Mouse (Mus musculus) intestine, postnatal 0 days (tissue): ENCODE results near the gene Gm48551. TPM values are rescaled to one million over a fixed set of nuclear protein-coding genes. Genes with fewer than 3 reads are reported as not detected.

ENCODE experiments used
- ATAC-seq: fragments of 200-750 bp; cut with Nextera tagmentation; 2 replicates; pipeline ENCODE4 v1.8.0; 2017; ENCODE audit warnings: mild to moderate bottlenecking, moderate TSS enrichment, moderate library complexity
- H3K27ac ChIP-seq: fragments of 300-500 bp; sonication (generic); 2 replicates; pipeline ENCODE4 v1.5.1; 2014; ENCODE audit warnings: mild to moderate bottlenecking, low read depth, low read length, moderate library complexity
- H3K27me3 ChIP-seq: fragments of 300-500 bp; sonication (generic); replicated peaks from 2 replicates; pipeline ENCODE4 v1.6.1; 2014; ENCODE audit warnings: low read length, mixed read lengths; ENCODE audit not compliant: control insufficient read depth, insufficient read depth
- H3K36me3 ChIP-seq: fragments of 300-500 bp; sonication (generic); 2 replicates; pipeline ENCODE4 v1.6.1; 2014; ENCODE audit warnings: mild to moderate bottlenecking, moderate library complexity; ENCODE audit not compliant: control insufficient read depth, insufficient read depth
- H3K4me1 ChIP-seq: fragments of 300-500 bp; sonication (generic); replicated peaks from 2 replicates; pipeline ENCODE4 v1.6.1; 2014; ENCODE audit warnings: antibody characterized with exemption, low read length, mixed read lengths; ENCODE audit not compliant: control insufficient read depth, insufficient read depth
- H3K4me2 ChIP-seq: fragments of 300-500 bp; sonication (generic); replicated peaks from 2 replicates; pipeline ENCODE4 v1.6.1; 2014; ENCODE audit warnings: low read depth, mild to moderate bottlenecking, moderate library complexity
- H3K4me3 ChIP-seq: fragments of 300-500 bp; sonication (generic); 2 replicates; pipeline ENCODE4 v1.5.1; 2014; ENCODE audit warnings: low read depth, low read length
- H3K9ac ChIP-seq: fragments of 300-500 bp; sonication (generic); 2 replicates; pipeline ENCODE4 v1.6.1; 2014; ENCODE audit warnings: mild to moderate bottlenecking, low read depth, low read length
- H3K9me3 ChIP-seq: fragments of 300-500 bp; sonication (generic); 2 replicates; pipeline ENCODE4 v1.6.1; 2016; ENCODE audit warnings: mixed run types; ENCODE audit not compliant: control insufficient read depth
- CTCF ChIP-seq: sonication (generic); IDR thresholded peaks from 2 replicates; pipeline ENCODE4 v1.5.1; 2016; ENCODE audit warnings: low read depth, mild to moderate bottlenecking, control low read depth, antibody characterized with exemption, moderate library complexity
- whole genome bisulfite sequencing: fragments of 180-500 bp; shearing (Covaris S2); extraction: QIAGEN DNeasy Blood & Tissue Kit; methylation state at CpG from one replicate; pipeline ENCODE4 v1.1.7; 2014; 5-methylcytosine and 5-hydroxymethylcytosine counted together
- polyA plus RNA-seq: library from polyadenylated mRNA; unstranded; fragments of >200 nt; fragmentation: Nextera tagmentation; extraction: Ambion mirVana; gene quantifications from 2 replicates; pipeline ENCODE4 v1.2.1, GENCODE M21; 2015

Gm48551 gene
- polyA plus RNA-seq, 1 experiment from 2014 or later: 0.76 TPM

GRCm38 (mm10) chr10:81404720-81405119 lies 20.5 kb downstream of the Gm48551 start:
- WGBS: 61% methylated on average over 18 of the region's 18 CpGs
- Histone ChIP-seq H3K4me1 (peaks cover 24% of the 10 kb centered on the region), H3K27me3 (peaks cover 14% of the 10 kb centered on the region; the same call in 1 of the 2 replicates), H3K36me3 (peaks cover 28% of the 10 kb centered on the region), H3K9ac (no peak overlapping the region), H3K9me3 (no peaks in the 10 kb centered on the region), H3K27ac (no peak overlapping the region), H3K4me3 (no peak overlapping the region), H3K4me2 (no peak overlapping the region)
- no peak for TF ChIP-seq CTCF
- ATAC-seq: no peak

GRCm38 (mm10) chr10:81405588-81406201 lies 21.4 kb downstream of the Gm48551 start:
- H3K4me2 ChIP-seq: no peak overlapping the region
- H3K27ac ChIP-seq: peak overlapping the region; percentile 46; the same call in 1 of the 2 replicates
- no peak for ATAC-seq
- H3K4me1 ChIP-seq: peaks cover 26% of the 10 kb centered on the region
- no peak overlapping the region for H3K9ac ChIP-seq
- no peak overlapping the region for H3K4me3 ChIP-seq
- peaks cover 14% of the 10 kb centered on the region; the same call in 1 of the 2 replicates for H3K27me3 ChIP-seq
- H3K36me3 ChIP-seq: peaks cover 28% of the 10 kb centered on the region
- H3K9me3 ChIP-seq: no peaks in the 10 kb centered on the region
- 53% methylated on average over 13 of the region's 13 CpGs for WGBS
- TF ChIP-seq CTCF: peak; percentile 86

- no peak for TF ChIP-seq CTCF
- H3K4me1 ChIP-seq: peaks cover 23% of the 10 kb centered on the region
- H3K9ac ChIP-seq: 0 out of 2 replicates have a peak overlapping the region, but pooled peaks have one; percentile 31
- H3K4me3 ChIP-seq: no peak overlapping the region
- no peak for ATAC-seq
- H3K27ac ChIP-seq: no peak overlapping the region
- peak overlapping the region; percentile 43 for H3K4me2 ChIP-seq
- peaks cover 14% of the 10 kb centered on the region; the same call in 1 of the 2 replicates for H3K27me3 ChIP-seq
- peaks cover 28% of the 10 kb centered on the region for H3K36me3 ChIP-seq
- 52% methylated on average over 24 of the region's 24 CpGs for WGBS
- H3K9me3 ChIP-seq: no peaks in the 10 kb centered on the region
Observed at GRCm38 (mm10) chr10:81406504-81407440, 22.5 kb downstream of the Gm48551 start.

- H3K4me1 ChIP-seq: peaks cover 19% of the 10 kb centered on the region
- peaks cover 28% of the 10 kb centered on the region for H3K36me3 ChIP-seq
- H3K4me2 ChIP-seq: peak overlapping the region; percentile 43
- peak; percentile 25; the same call in 1 of the 2 replicates for TF ChIP-seq CTCF
- 27% methylated on average over 31 of the region's 31 CpGs for WGBS
- ATAC-seq: peak; percentile 22; the same call in 1 of the 2 replicates
- no peak overlapping the region for H3K27ac ChIP-seq
- H3K27me3 ChIP-seq: peaks cover 14% of the 10 kb centered on the region; the same call in 1 of the 2 replicates
- peak overlapping the region; percentile 18; the same call in 1 of the 2 replicates for H3K9ac ChIP-seq
- no peaks in the 10 kb centered on the region for H3K9me3 ChIP-seq
- no peak overlapping the region for H3K4me3 ChIP-seq
Observed at GRCm38 (mm10) chr10:81407539-81408423, 23.5 kb downstream of the Gm48551 start.

GRCm38 (mm10) chr10:81408424-81408729 lies 24.1 kb downstream of the Gm48551 start:
- Histone ChIP-seq H3K27ac (0 out of 2 replicates have a peak overlapping the region, but pooled peaks have one; percentile 7), H3K9ac (peak overlapping the region; percentile 18; the same call in 1 of the 2 replicates), H3K4me1 (peaks cover 19% of the 10 kb centered on the region), H3K4me3 (no peak overlapping the region), H3K4me2 (0 out of 2 replicates have a peak overlapping the region, but pooled peaks have one; percentile 24), H3K36me3 (peaks cover 28% of the 10 kb centered on the region), H3K9me3 (no peaks in the 10 kb centered on the region), H3K27me3 (peaks cover 14% of the 10 kb centered on the region; the same call in 1 of the 2 replicates)
- WGBS: 58% methylated on average over 13 of the region's 13 CpGs
- no peak for TF ChIP-seq CTCF
- ATAC-seq: peak; percentile 2
